Mouse (Mus musculus): ENCODE measurements around the gene Klhdc7b. TPM values are rescaled to one million over a fixed set of nuclear protein-coding genes. Genes with fewer than 3 reads are reported as not detected.

The Klhdc7b gene
- polyA plus RNA-seq, 1 experiment from 2014 or later, result not detected

DNA sequence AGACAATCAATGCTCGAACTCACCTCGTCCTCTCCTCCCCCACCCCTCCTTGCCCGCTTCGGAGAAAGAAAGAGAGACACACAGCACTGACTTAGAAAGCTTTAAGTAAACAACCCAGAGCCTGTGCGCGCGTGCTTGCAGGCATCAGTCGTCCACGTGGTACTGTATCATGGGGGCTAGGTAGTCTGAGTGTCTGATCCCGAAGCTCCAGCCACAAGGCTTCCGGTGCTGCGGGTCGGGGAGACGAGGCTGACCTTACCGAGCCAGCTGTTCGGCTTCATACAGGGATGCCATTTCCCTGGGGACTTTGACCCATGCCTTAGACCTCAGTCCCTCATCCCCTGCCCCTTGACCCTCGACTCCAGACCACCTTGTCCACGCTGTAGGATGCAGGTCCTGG, 7.4 kb upstream of the Klhdc7b start:
- H3K4me3 ChIP-seq, result peak overlapping the region; percentile 24

DNA sequence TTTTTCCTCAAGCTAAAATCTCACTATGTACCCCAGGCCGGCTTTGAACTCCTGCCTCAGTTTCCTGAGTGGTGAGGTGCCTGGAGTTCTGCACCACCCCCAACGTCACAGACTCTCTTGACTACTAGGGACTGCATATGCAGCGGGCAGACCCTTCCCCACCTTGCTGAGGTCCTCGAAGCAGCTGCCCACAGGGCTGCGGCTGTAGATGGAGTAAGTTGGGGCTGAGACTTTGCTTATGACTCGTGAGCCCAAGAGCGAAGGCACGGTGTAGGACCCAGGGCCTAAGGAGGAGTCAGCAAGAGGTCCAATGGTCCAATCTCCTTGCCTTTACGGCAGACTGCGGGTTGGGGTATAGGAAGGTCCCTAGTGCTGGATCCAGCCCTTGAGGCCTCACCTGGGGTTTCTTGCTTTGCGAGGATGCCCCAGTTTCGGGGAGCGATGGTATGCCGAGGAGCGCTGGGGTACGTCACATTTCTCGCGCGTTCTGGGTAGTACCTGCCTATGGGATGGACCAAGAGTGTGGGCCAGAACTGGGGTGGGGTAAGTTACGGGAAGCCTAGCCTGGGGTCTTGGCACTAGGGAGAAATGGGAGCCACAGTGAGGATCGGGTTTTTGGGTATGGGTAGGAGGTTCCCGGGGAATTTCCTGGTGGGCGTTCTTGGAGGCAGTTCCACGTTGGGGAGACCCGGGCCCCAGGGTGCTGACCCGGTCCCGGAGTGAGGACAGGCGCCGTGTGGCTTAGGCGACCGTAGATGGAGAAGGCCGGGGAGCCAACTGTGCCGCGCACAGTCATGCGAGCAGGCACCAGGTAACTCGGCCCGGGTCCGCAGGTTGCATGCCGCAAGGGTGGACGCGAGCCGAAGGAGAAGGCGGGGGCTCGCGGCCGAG, 6.5 kb upstream of the Klhdc7b start:
- Histone ChIP-seq H3K4me3 (peak overlapping the region; percentile 56), H3K36me3 (no peaks in the 10 kb centered on the region), H3K9me3 (replicated peaks) (no peaks in the 10 kb centered on the region), H3K4me1 (peaks cover 42% of the 10 kb centered on the region), H3K27me3 (ENCODE audit: low read depth, poor library complexity, severe bottlenecking) (peaks cover 76% of the 10 kb centered on the region), H3K27ac (replicated peaks) (peak overlapping the region; percentile 10; the same call in 1 of the 2 replicates)
- no peak for DNase-seq (ENCODE audit: low spot score)
- 9% methylated on average over 46 of the region's 46 CpGs for WGBS

More for the DNA sequence above, 7.4 kb upstream of the Klhdc7b start:
- WGBS, result 4% methylated on average over 18 of the region's 18 CpGs
- H3K27ac ChIP-seq (replicated peaks), result no peak overlapping the region
- peaks cover 6% of the 10 kb centered on the region for H3K36me3 ChIP-seq
- no peaks in the 10 kb centered on the region for H3K9me3 ChIP-seq (replicated peaks)
- H3K4me1 ChIP-seq, result peaks cover 50% of the 10 kb centered on the region
- no peak for DNase-seq (ENCODE audit: low spot score)
- peaks cover 76% of the 10 kb centered on the region for H3K27me3 ChIP-seq (ENCODE audit: low read depth, poor library complexity, severe bottlenecking)

DNA sequence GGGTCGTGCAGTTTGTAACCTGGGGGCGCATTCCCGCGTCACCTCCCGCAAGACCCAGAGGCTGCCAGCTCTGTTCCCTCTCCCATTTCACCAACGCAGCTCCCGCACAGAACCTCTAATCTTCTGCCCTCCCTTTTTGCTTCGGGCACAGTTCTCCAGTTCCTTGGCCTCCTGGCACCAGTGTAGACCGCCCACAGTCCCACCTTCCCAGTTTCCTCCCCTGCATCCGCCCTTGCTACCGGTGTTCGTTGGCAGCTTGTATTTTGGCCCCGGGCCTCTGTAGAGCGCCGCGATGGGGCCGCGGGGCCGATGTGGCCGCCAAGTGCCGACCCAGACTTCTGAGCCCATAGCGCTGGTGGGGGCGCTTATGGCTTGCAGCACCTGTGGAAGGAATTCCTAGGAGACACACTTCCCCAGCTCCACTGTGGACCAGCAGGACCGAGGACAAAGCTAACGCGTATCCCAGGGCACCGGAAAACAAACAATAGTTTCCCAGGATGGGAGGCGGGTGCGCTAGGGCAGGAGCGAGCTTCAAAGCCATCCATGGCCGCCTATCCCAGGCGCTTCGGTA, 5.8 kb upstream of the Klhdc7b start, which contains the start of gene Odf3b:
Gene Odf3b, minus strand, starts transcription at position 452 of the 571 bp plus-strand sequence.
- peak within 1 kb of the TSS; percentile 56 for H3K4me3 ChIP-seq
- H3K36me3 ChIP-seq, result no peaks in the 10 kb centered on the region
- H3K9me3 ChIP-seq (replicated peaks), result no peaks in the 10 kb centered on the region
- DNase-seq (ENCODE audit: low spot score), result peak; percentile 58
- H3K27me3 ChIP-seq (ENCODE audit: low read depth, poor library complexity, severe bottlenecking), result peaks cover 79% of the 10 kb centered on the region
- under 1% methylated on average over 33 of the region's 33 CpGs for WGBS
- peak within 1 kb of the TSS; percentile 10 for H3K27ac ChIP-seq (replicated peaks)
- H3K4me1 ChIP-seq, result peaks cover 35% of the 10 kb centered on the region

GRCm38 (mm10) chr15:89379429-89379828, 5.3 kb upstream of the Klhdc7b start:
- peaks cover 30% of the 10 kb centered on the region for H3K4me1 ChIP-seq
- H3K4me3 ChIP-seq, result peak overlapping the region; percentile 56
- WGBS, result 17% methylated on average over 10 of the region's 10 CpGs
- H3K36me3 ChIP-seq, result no peaks in the 10 kb centered on the region
- DNase-seq (ENCODE audit: low spot score), result no peak
- H3K27ac ChIP-seq (replicated peaks), result peak overlapping the region; percentile 10; the same call in 1 of the 2 replicates
- H3K9me3 ChIP-seq (replicated peaks), result no peaks in the 10 kb centered on the region
- H3K27me3 ChIP-seq (ENCODE audit: low read depth, poor library complexity, severe bottlenecking), result peaks cover 79% of the 10 kb centered on the region

DNA sequence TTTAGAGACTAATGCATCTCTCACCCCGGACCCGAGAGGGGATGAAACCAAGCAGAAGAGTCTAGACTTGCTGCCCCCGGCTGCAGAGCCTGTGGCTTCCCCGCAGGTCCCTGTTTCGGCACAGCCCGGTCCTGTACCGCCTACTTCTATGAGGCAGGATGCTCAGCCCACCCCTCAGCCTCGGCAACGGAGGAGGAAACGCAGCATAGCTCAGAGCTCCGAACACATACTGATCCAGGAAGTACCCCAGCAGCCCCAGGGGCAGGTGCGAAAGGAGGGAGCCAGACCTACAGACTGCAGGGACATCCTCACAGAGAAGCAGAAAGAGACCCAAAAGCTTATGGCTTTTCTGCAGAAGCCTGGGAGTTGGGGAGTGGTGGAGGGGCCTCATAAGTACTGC, 2.4 kb downstream of the Klhdc7b start:
- 49% methylated on average over 12 of the region's 12 CpGs for WGBS
- DNase-seq (ENCODE audit: low spot score), result no peak
- Histone ChIP-seq H3K4me3 (no peak overlapping the region), H3K27ac (replicated peaks) (no peak overlapping the region), H3K36me3 (no peaks in the 10 kb centered on the region), H3K9me3 (replicated peaks) (no peaks in the 10 kb centered on the region), H3K27me3 (ENCODE audit: low read depth, poor library complexity, severe bottlenecking) (peaks cover 21% of the 10 kb centered on the region; the same call in 1 of the 2 replicates), H3K4me1 (no peaks in the 10 kb centered on the region)

- WGBS, result 91% methylated on average over 10 of the region's 10 CpGs
- H3K36me3 ChIP-seq, result no peaks in the 10 kb centered on the region
- 0 out of 2 replicates have a peak, but pooled peaks cover 3% of the 10 kb centered on the region for H3K4me1 ChIP-seq
- DNase-seq (ENCODE audit: low spot score), result no peak
- H3K9me3 ChIP-seq (replicated peaks), result no peaks in the 10 kb centered on the region
- no peak overlapping the region for H3K27ac ChIP-seq (replicated peaks)
- no peak overlapping the region for H3K4me3 ChIP-seq
- peaks cover 17% of the 10 kb centered on the region; the same call in 1 of the 2 replicates for H3K27me3 ChIP-seq (ENCODE audit: low read depth, poor library complexity, severe bottlenecking)
These were observed 5.4 kb downstream of the Klhdc7b start for GRCm38 (mm10) chr15:89390081-89390480.

- Histone ChIP-seq H3K36me3 (no peaks in the 10 kb centered on the region), H3K4me3 (no peak overlapping the region), H3K9me3 (replicated peaks) (no peaks in the 10 kb centered on the region), H3K4me1 (0 out of 2 replicates have a peak, but pooled peaks cover 3% of the 10 kb centered on the region), H3K27ac (replicated peaks) (no peak overlapping the region), H3K27me3 (ENCODE audit: low read depth, poor library complexity, severe bottlenecking) (no peaks in the 10 kb centered on the region)
- 88% methylated on average over 4 of the region's 4 CpGs for WGBS
- DNase-seq (ENCODE audit: low spot score), result no peak
These were observed 12.2 kb downstream of the Klhdc7b start for GRCm38 (mm10) chr15:89396883-89397282.

GRCm38 (mm10) chr15:89398146-89398545, 13.4 kb downstream of the Klhdc7b start:
- Histone ChIP-seq H3K9me3 (replicated peaks) (no peaks in the 10 kb centered on the region), H3K4me1 (0 out of 2 replicates have a peak, but pooled peaks cover 3% of the 10 kb centered on the region), H3K4me3 (no peak overlapping the region), H3K27ac (replicated peaks) (no peak overlapping the region), H3K27me3 (ENCODE audit: low read depth, poor library complexity, severe bottlenecking) (no peaks in the 10 kb centered on the region), H3K36me3 (no peaks in the 10 kb centered on the region)
- WGBS, result 79% methylated on average over 2 of the region's 2 CpGs
- DNase-seq (ENCODE audit: low spot score), result no peak

DNA sequence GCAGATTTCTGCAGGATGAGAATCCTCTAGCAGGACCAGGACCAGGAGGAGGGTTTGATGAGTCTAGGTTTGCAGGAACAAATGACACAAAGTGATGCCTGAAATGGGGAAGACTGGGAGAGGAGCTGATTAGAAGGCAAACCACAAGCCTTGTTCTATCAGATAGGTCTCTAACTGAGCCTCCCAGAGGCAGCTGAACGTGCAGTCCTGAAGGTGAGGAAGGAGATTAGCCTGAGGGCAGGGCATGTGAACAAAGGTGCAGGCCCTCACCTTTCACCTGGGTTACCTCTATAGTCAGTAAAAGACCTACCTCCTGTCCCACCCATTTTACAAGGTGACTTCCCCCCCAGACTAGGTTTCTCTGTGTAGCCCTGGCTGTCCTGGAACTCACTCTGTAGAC, 15.0 kb downstream of the Klhdc7b start:
- no peak overlapping the region for H3K27ac ChIP-seq (replicated peaks)
- 60% methylated on average over 1 of the region's 1 CpGs for WGBS
- no peaks in the 10 kb centered on the region for H3K9me3 ChIP-seq (replicated peaks)
- H3K36me3 ChIP-seq, result no peaks in the 10 kb centered on the region
- no peak for DNase-seq (ENCODE audit: low spot score)
- H3K4me1 ChIP-seq, result no peaks in the 10 kb centered on the region
- no peak overlapping the region for H3K4me3 ChIP-seq
- H3K27me3 ChIP-seq (ENCODE audit: low read depth, poor library complexity, severe bottlenecking), result no peaks in the 10 kb centered on the region

GRCm38 (mm10) chr15:89402471-89402870, 17.8 kb downstream of the Klhdc7b start:
- no peak for DNase-seq (ENCODE audit: low spot score)
- Histone ChIP-seq H3K27ac (replicated peaks) (no peak overlapping the region), H3K27me3 (ENCODE audit: low read depth, poor library complexity, severe bottlenecking) (no peaks in the 10 kb centered on the region), H3K4me3 (no peak overlapping the region), H3K9me3 (replicated peaks) (0 out of 2 replicates have a peak, but pooled peaks cover 5% of the 10 kb centered on the region), H3K4me1 (no peaks in the 10 kb centered on the region), H3K36me3 (no peaks in the 10 kb centered on the region)
- WGBS, result 77% methylated on average over 1 of the region's 1 CpGs

GRCm38 (mm10) chr15:89404831-89405623, 20.3 kb downstream of the Klhdc7b start:
- no peak overlapping the region for H3K27ac ChIP-seq (replicated peaks)
- peaks cover 17% of the 10 kb centered on the region; the same call in 1 of the 2 replicates for H3K9me3 ChIP-seq (replicated peaks)
- H3K4me1 ChIP-seq, result no peaks in the 10 kb centered on the region
- H3K27me3 ChIP-seq (ENCODE audit: low read depth, poor library complexity, severe bottlenecking), result no peaks in the 10 kb centered on the region
- H3K36me3 ChIP-seq, result no peaks in the 10 kb centered on the region
- no peak for DNase-seq (ENCODE audit: low spot score)
- no peak overlapping the region for H3K4me3 ChIP-seq
- WGBS, result 87% methylated on average over 10 of the region's 10 CpGs

GRCm38 (mm10) chr15:89406691-89407090, 22.0 kb downstream of the Klhdc7b start:
- H3K4me3 ChIP-seq, result no peak overlapping the region
- no peaks in the 10 kb centered on the region for H3K4me1 ChIP-seq
- no peak overlapping the region for H3K27ac ChIP-seq (replicated peaks)
- H3K9me3 ChIP-seq (replicated peaks), result peaks cover 22% of the 10 kb centered on the region; the same call in 1 of the 2 replicates
- H3K27me3 ChIP-seq (ENCODE audit: low read depth, poor library complexity, severe bottlenecking), result no peaks in the 10 kb centered on the region
- no peaks in the 10 kb centered on the region for H3K36me3 ChIP-seq
- no peak for DNase-seq (ENCODE audit: low spot score)
